Mouse (Mus musculus) liver, adult (tissue): ENCODE results near the gene Rufy4.
A peak's percentile ranks its signal among the peaks of the same experiment; 100 is the strongest.

Source experiments
- GATA4 ChIP-seq: IDR thresholded peaks from 2 replicates; pipeline ENCODE4 v1.6.1; 2014; ENCODE audit warnings: mild to moderate bottlenecking, low read length; ENCODE audit not compliant: insufficient replicate concordance

Gene Rufy4

DNA sequence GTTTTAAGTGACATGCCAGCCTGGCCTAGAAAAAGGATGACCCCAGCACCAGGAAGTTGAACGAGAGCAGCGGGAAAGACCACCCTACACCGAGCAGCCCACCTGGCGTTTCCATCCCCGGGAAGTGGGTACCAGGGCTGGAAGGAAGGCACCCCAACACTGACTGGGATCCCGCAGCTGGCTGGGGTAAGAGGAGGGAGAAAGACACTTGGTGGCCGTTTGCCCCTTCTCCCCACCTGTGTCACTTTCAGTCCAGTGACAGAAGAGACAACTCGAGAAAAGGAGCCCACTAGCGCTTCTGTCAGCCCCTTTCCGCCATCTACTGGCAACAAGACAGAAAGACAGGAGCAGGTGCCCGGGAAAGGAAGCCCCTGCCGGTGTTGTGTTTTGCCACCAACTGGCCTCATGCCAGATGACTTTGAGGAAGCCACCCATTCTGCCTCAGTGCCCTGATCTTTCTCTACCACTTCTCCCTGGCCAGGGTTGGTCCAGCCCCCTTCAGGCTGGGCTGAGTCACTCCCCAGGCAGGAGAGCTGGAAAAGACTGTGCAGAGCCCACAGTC is at the start of gene Rufy4:
Gene Rufy4 (plus strand): TSS at position 551 of the 562 bp plus-strand sequence.
- TF ChIP-seq GATA4: no peak

- no peak for TF ChIP-seq GATA4
These were observed 49.1 kb upstream of the Rufy4 start for GRCm38 (mm10) chr1:74076230-74076629.

DNA sequence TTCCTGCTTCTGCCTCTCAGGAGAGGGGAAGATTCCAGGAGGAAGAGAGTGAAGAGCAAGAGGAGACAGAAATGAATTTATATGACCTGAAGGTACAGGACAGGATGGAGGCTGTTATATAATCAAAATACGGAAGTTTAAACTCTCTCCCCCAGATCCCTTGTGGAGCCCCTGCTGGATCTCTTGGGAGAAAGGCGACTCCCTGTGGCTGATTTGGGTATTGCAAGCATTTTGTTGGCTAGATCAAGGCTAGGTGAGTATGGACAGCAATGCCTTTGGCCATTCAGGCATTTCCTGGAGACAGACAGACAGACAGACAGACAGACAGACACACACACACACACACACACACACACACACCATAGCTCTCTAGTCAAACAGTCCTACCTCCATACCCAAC is 48.0 kb upstream of the Rufy4 start:
- TF ChIP-seq GATA4: no peak

- TF ChIP-seq GATA4: 0 out of 2 replicates have a peak, but pooled peaks have one; percentile 13
These were observed 43.8 kb upstream of the Rufy4 start for GRCm38 (mm10) chr1:74081573-74081989.

DNA sequence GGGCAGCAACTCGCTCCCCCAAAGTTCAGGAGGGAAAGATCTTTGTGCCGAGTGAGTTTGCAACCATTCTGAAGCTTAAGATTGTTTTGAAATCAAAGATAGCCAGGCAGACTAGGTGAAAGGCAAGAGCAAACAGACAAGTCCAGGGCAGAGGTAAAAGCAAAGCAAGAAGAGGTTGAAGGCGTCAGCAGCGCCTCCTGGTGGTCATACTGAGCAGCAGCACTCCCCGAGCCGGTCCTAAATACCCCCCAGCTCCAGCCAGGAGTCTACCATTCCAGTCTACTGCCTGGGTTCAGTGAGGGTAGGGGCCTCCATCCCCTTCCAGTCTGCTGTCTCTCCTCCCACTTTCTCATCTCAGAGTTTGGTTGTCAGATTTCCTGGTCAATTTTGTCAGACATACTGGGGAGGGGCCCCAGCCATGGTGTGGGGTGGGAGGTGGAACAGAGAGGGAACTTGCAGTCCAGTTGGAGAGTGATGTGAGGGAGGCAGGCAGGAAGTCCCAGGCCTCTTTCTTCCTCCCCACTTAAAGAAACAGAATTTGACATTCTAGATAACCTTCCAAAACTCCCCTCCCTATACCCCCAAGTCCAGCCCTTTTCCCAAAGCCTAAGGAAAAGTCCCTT is 42.4 kb upstream of the Rufy4 start:
- no peak for TF ChIP-seq GATA4

- no peak for TF ChIP-seq GATA4
These were observed 41.2 kb upstream of the Rufy4 start for GRCm38 (mm10) chr1:74084065-74084705.

GRCm38 (mm10) chr1:74084752-74085151 is 40.6 kb upstream of the Rufy4 start:
- no peak for TF ChIP-seq GATA4

DNA sequence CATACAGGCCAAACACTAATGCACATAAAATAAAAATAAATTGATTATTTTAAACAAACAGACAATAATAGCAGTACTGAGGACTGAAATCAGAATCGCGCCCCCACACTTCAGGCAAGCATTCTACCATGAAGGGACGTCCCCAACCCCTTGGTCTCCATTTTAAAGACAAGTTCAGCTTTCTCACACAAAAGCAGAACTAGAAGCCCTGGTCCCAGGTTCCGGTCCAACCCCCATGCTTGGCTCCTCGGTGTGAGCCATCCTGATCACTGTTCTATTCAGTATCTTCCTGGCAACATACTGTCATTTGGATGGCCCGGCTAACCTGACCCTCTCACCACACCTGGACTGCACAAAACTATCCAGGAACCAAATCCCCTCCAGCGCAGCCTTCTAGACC is 39.8 kb upstream of the Rufy4 start:
- TF ChIP-seq GATA4: no peak

- TF ChIP-seq GATA4: no peak
These were observed 36.8 kb upstream of the Rufy4 start for GRCm38 (mm10) chr1:74088569-74088968.

DNA sequence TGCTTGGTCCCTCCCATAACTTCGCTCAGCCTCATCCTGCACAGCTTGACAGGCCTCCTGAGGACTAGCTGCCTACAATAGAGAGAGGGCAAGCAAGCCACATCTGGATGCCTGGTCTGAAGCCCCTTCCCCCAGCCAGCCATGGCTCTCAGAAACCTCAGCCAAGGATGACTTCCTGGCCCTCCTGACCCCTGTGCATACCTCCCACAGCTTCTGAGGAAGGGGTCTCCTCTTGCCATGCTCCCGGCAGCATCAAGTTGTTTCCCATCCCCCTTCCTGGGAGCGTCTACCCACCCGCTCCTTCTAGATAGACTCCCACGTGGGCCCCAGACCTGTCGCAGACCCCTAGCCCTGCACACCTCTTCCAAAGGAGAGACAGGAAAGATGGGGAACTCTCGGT is 35.0 kb upstream of the Rufy4 start:
- TF ChIP-seq GATA4: no peak

- TF ChIP-seq GATA4: no peak
These were observed 34.2 kb upstream of the Rufy4 start for GRCm38 (mm10) chr1:74091138-74091537.

DNA sequence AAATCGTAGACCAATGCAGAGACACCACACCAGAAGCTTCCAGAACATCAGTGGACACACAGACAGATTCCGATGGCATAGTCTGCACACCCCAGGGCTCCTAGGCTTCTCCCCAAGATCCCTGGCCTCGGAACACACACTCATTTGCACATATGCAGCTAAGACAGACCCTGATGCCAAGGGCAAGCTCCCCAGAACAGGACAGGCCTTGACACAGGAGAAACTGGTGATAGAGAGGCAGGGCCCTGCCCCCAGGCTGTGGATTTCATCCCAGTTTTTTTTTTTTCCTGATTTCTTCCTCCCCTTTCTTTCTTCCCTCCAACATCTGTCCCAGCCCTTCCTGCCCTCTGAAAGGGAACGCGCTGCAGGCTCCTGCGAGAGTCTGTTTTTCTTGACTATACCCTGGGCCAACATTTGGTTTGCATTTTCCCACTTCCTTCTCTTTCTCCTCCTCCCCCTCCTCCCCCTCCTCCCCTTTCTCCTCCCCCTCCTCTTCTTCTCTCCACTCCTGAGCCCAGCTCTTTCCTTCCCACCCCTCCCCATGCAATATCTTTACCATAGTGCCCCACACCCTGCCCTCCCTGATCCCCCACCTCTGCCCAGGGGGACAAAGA is 33.6 kb upstream of the Rufy4 start:
- TF ChIP-seq GATA4: no peak

DNA sequence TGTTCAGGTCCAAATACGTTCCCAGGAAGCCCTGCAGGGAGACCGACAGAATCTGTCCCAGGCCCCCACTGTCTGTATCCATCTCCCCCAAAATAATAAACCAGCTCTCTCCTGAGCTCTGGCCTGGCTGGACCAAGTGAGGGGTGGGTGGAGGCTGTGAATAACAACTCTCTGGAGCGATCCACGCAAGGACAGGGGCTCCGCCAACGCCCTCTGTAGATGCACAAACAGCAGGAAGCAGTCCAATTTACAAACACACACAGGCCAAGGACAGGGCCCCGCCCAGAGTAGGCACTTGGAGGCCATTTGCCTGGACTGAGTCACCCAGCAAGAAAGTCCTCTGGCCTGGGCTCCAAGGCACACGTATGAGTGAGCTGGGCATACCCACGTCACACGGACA is 33.1 kb upstream of the Rufy4 start:
- TF ChIP-seq GATA4: no peak

DNA sequence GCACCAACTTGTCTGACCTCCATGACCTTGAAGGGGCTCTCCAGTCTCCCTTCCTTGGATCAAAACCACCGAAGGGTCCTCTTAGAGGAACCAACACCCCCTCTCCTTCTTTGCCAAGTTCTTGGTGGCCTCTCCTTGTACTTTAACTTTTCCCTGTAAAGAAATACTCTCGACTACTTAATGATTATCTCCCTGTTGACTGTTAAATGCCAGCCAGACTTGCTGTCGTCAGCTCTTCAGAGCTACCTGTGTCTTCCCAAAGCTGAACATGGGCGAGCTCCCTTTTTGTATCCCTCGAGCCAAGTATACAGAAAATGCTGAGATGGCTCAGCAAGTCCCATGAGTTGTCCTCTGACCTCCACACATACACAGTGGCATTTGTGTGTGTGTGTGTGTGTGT is 31.9 kb upstream of the Rufy4 start:
- no peak for TF ChIP-seq GATA4

DNA sequence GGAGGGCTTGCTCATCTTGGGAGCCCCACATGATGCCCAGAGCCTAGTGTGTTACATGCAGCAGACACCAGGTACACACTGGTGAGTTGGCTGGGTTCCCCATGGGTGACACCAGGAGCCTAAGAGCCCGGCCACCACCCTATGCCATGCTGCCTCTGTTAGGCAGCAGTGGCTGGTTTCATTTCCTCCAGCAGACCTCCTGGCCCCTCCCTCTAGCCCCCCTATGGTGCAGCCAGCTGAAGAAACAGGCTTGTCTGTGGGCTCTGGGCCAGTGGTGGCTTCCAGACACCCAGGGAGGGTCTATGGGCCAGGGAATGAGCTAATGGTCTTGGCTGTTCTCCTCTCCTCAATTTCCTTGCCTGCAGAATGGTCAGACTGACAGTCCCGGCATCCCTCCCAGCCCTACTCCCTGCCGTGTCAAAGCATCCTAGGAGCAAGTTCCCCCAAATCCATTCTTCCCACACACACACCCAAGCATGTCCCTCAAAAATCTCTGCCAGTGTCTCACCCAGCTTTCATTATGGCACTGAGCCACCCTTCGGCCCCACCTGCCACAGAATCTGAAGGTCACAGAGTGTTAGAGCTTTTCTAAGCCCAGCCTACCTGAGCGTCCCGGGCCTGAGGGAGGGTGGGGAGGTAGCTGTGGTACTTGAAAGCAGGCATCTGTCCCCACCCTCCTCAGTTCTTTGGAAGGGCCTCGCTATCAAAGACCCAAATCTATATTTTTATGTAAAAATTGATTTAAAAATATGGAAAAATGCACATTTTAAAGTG is 30.7 kb upstream of the Rufy4 start:
- TF ChIP-seq GATA4: no peak
